Mouse (Mus musculus) urinary bladder, postnatal 36 days (tissue): ENCODE data around the gene Itih5.

Experiments used
- DNase-seq, 2 experiments: peaks; one replicate each; pipeline ENCODE4 v3.0.0; 2022; ENCODE audit warnings: low spot score in 2 of 2, mixed read lengths in 1 of 2

The Itih5 gene

DNA sequence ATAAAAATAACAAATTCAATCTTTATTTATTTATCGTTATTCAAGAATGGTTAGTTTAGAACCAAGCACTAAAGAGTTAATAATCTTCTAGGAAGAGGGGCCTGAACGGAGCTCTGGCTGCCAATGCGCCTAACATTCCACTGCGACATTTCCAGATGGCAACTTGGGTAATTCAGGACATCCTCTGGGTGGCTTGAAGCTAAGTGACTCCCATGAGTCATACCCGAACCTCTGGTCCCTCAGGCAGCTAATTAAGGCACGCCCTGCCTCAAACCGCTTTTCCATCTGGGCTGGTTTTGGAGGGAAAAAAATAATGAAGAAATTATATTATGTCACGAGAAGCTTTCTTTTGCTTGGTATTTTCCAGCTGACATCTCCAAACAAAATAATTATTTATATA lies 14.6 kb downstream of the Itih5 start:
- DNase-seq: no peak

DNA sequence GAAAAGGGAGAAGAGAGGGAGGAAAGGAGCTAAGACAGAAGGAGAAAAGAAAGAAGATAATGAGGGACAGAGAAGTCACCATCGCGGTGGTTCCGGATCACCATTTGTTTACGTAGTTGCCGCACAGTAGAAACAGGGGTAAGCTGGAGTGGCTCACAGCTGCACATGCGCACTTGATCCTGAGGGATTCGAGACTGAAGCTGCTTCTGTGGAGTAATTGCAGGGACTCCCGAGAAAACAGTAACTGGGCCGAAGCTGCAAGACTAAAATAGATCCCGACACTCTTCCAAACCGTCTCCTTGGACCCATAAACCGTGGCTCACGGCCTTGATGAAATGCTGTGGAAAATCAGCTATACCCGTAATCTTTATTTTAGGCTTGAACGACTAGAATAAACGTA lies 16.6 kb downstream of the Itih5 start:
- DNase-seq: peak in 1 of 2 experiments; percentile 22

DNA sequence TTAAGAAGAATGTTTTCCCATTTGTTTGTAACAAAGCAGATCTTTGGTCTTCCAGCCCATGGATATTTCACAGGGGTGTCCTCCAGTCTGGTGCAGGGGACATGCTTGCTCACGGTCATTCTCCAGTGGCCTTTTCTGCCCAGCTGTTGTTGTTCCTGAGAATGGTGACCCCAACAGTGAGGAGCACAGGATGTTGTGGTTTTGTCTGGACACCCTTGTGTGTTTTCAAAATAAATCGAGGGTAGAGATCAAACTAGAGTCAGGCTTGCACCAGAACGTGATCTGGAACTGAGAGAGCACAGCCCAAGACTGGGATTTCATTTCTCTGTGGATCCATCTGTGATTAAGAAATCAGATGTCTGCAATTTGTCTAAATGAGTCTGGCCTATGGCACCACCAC lies 40.2 kb downstream of the Itih5 start:
- DNase-seq: no peak

DNA sequence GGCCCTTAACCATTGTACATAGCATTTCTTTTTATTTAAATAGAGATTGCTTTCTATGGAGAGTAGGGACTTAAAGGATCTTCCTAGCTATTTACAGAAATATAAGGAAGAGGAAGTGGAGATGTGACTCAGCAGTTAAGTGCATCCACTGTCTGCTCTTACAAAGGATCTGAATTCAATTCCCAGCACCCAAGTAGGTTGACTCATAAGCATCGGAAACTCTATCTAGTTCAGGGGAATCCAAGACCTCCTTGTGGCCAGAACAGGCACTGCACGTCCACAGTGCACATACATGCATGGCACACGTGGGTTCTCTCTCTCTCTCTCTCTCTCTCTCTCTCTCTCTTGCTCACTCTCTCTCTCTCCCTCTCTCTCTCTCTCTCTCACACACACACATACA lies 41.8 kb downstream of the Itih5 start:
- DNase-seq: no peak

DNA sequence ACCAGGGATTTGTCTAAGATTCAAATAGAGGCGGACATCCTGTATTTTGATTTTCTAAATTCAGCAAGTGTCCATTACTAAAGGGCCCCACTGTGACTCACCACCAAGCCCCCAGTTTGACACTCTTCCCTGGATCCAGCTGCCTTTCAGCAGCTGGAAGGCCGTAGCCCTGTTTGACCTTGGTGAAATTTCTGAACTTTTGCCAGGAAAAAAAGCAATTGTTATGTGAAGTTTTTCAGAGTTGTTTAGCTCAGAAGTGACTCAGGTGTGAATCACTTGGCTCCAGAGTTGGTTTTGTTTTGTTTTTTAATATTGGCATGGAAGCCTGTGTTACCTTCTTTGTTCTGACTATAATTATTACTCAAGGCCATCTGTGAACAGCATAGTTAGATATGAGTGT lies 46.0 kb downstream of the Itih5 start:
- DNase-seq: no peak

DNA sequence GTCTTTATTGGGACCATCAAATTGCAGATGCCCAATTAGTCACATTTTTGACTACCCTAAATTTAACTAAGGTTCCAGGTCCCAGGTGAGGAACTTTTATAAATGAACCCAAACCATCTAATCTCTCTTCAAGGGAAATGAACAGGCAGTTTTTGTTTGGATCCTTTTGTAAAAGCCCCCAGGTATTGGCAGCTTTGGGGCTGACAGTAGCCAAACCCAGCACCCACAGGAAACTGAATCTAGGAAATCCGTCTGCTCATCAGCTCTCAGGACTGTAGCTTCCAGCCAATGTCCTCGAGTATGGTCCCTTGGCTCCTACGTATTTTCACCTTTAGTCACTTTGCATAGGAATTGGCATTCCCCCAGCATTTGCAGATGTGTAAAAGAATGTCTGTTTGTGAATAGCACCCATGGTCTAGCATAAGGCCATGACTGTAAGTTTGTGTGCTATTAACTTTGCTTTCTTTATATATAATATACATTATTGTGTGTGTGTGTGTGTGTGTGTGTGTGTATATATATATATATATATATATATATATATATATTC lies 47.4 kb downstream of the Itih5 start:
- DNase-seq: no peak

DNA sequence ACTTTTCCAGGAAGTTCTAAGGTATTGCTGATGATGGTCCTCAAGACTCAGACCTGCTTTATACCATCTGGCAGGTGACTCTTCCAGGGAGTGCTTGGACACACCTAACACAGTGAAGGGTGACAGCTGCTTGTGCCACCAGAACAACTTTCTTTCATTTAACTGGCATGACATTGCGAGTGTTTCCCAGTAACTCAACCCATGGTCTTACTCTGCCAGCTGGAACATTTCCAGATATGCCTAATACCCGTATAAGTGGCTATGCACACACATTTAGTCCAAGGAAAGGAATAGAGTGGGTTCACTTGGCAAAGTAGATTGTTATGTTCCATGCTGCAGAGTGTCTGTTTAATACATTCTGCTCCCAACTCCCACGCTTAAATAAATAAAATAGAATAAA lies 50.9 kb downstream of the Itih5 start:
- no peak for DNase-seq

DNA sequence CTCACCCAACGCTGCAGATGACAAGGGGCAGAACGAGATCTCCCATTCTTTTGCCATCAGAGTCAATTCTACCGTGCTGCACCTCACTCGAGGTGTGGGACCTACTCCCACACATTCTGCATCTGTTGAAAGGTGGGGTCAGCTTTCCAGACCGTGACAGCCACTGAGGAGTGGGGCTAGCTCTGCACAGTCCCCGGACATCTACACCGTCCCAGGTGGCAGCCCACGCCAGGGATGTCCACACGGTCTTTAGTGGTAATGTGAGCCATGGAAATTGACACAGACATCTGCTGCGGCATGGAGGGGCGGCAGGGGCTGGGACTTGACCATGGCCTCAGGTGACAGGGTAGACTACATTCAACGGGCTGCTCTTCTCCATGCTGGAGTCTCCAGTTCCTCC lies 60.1 kb downstream of the Itih5 start:
- DNase-seq: no peak

DNA sequence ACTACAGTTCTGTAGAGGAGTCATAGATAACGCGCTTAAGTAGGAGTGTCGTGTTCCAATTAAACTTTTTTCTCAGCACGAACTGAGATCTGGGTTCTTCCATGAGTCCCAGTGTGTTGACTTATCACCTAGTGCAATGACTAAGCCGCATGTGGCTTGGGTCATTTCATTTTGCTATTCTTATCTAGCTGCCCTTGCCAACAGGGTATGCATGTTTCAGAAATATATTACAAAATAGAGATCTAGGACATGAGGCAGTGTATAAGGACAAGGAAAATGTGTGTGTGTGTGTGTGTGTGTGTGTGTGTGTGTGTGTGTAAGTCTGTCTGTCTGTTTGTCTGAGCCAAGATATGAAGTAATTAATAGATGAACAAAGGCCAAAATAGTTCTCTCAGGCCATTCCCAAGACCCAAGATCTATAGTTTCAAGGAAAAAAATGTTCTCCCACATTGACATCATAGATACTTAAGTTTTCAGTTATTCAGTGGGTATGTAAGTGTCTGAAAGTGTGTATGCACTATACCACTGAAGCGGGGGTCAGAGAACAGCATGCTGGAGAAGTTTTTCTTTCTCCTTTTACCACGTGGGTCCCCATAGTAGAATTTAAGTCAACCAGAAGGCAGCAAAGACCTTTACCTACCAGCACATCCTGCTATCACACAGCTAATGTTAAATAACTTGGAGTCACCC lies 62.6 kb downstream of the Itih5 start:
- DNase-seq: no peak

DNA sequence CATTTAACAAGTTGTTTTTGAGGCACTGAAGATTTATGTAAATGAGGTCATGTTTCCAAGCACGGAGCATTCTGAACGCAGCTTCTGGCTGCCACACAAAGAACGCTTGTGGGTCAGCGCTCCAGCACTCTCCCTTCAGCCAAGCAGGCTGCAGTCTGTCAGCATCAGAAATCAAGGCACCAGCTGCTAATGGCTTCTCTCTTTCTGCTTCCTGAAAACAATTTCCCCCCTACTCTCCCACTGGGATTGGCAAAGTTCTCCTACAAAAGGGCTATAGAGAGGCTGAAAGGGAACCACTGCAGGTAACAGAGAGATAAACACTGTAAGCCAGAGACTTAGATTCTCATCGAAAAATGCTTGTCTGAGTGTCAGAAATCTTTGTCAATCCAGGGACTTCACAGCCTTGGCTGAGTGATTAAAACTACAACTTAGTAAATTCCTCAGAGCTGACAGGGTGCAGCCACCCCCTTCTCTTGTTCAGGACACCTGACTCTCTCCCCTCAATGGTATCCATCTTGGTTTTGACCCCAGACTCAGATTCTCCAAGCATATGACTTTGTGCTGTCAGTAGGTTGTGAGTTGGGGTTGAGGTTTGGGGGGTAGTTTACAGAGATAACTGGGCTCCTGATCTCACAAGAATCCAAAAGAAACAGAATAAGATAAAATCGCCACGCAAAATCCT lies 63.3 kb downstream of the Itih5 start:
- peak; percentile 32 to 42 for DNase-seq

DNA sequence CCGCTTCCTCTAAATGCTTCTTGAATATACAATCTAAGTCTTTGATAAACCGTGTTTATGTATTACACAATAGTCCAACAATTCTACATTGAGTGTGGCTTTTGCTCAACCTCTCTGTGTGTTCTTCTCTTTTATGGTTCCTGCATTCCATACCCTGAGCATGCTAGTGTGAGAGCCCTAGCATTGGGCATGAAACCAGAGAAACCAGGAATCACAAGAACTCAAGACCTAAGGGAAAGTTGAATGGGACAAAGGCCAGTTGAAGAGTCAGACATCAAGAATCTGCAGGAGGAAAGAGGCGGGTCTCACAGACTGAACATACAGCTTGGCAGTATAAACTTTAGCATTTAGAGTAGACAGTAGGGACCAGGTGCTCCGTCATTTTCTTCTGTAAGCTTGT lies 68.5 kb downstream of the Itih5 start:
- no peak for DNase-seq

DNA sequence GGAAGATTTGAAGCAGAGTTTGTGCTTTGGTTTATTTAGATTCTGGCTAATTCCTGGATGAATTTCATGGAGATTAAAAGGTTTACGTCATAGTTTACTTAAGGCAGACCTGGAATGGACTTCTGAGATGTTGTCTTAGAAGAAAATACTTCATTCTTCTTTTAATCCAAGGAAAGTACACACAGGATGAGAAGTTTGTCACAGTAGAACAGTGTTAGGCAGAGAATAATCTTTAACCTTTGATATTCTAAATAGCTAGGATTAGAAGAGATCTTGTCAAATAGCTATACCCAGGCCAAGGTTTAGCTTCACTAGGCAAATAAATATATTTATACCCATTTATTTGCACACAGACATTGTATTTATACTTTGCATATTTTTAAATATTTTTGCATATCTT lies 73.5 kb downstream of the Itih5 start:
- DNase-seq: no peak

DNA sequence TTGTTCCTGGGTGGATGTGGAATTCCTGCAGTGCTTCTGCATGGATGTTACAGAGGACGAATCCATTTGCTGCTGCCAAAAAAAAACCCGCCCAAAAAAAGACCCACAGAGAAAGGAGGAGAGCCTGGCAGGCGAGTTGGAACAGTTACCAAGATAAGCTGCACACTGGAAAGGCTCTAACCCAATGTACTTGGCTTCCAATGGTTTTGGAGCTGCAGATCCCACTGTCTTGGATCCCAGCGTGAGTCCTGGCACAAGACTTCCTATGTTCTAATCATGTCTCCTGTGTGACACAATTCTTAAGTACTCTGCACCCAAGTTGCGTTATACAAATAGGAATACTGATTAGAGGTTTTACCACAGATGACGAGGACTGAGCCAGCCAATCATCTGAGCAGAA lies 78.6 kb downstream of the Itih5 start:
- peak in 1 of 2 experiments; percentile 40 for DNase-seq

DNA sequence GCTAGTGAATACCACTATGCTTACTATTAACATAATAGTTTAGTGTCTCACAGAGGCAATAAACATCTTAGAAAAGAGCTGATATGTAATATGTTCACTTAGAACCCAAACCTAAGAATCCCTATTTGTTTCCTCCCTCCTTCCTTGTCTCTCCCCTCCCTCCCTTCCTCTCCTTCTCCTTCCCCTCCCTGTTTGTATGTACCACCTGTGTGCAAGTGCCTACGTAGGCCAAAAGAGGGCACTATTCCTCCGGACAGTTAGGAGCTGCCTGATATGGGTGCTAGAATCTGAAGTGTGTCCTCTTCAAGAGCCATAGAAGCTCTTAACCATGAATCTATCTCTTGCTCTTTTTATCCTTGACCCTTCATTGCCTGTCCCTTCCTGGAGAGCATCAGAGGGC lies 83.2 kb downstream of the Itih5 start:
- DNase-seq: no peak

DNA sequence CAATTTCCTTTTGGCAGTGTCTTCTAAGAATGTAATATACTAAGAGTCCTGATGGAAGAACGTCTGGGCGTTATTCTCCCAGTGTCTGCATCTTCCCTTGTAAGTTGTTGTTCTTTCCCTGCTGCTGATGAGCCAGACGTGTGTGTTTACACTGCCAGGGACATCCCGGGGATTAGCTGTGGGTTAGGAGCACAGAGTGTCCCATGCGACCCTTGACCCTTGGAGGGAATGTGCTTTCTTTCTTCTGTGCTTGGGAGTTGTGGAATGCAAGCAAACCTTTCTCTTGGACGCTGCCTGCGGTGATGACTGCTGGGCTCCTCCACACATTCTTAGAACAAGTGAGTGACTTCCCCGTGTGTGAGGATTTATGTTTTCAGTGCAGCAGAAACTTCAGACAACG lies 89.6 kb downstream of the Itih5 start:
- DNase-seq: peak in 1 of 2 experiments; percentile 17

DNA sequence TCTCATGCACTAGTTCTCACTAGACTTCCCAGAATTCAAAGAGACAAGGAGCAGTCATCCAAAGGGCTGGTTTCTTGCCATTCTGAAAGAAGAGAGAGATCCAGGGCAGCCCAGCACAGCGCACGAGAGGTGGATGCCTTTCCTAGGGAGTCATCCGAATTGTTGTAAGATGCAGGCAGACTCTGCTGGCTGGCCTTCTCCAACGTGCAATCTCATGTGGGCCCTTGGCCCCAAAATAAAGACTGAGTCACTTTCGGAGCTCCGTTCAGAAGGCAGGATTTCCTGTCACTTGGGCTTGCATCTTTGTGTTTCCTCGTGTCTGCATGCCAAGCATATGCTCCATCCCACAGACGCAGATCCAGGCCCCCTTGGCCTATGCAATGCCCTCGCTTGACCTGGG lies 97.1 kb downstream of the Itih5 start:
- DNase-seq: peak in 1 of 2 experiments; percentile 59

DNA sequence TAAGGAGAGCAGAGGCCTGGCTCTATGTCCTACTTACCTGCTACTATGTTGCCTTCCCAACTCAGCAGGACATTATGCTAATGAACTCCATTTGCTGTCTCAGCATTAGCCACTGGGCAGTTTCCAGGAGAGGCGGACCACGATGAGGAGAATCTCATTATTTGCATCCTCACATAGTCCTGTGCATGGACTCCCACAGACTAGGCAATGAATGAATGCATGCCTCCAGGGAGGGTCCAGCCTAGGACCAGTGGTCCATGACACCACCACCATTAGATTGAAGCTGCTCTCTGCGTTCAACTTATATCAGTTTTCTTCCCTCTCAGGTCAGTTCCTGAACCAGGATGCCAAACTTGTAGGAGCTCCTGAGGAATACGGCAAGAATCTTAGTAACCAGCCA lies 97.6 kb downstream of the Itih5 start:
- no peak for DNase-seq

DNA sequence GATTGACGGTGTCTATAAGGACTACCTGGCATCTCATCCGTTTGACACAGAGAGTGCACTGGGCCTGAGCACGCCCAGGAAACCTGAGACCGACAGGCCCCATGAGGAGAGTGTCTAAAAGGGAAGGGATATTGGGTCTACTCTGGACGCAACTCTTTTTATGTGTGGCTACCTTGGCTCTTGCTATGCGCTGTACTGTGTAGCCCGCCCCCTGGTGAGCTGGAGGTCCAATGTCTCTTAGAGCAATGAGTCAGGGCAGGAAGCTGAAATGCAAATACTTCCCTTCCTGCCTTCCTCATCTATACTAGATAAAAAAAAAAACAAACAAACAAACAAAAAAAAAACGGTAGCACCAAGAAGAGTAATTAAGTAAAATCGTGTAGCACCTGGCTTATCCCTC lies 98.1 kb downstream of the Itih5 start:
- DNase-seq: no peak

DNA sequence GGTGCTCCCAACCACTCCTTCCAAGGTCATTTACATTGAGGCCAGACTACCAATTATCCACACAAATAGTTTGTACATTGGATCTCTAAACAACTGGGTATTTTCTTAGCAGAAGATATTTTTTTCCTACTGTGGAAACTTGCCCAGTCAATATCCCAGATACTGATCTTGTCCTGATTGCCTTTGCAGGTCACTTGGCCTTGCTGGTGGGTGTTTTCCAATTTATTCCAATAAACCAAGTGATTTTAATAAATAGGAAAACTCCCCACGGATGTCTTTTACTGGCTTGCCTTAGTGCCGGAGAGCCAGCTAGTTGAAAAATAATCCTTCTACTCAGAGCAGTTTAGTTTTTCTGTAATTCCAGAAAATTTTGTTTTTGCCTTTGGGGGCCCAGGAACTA lies 98.6 kb downstream of the Itih5 start:
- DNase-seq: no peak

DNA sequence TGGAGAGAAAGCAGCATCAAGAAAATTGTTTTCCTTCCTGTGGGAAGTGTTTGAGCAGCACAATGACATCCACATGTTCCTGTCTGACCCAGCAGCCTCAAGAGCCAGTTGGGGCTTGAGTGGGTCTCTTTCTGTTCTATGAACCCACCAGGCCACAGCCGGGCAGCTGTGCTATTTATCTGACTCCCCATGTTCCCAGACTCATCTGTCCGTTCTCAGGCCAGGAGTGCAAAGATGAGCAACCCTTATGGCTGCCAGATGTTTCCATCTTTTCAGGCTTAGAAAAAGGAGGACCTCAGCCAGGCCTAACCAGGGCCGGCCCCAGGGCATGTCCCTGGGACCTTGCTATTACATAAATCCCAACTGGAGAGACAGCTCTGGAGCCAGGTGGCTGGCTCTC lies 100.0 kb downstream of the Itih5 start:
- no peak for DNase-seq

DNA sequence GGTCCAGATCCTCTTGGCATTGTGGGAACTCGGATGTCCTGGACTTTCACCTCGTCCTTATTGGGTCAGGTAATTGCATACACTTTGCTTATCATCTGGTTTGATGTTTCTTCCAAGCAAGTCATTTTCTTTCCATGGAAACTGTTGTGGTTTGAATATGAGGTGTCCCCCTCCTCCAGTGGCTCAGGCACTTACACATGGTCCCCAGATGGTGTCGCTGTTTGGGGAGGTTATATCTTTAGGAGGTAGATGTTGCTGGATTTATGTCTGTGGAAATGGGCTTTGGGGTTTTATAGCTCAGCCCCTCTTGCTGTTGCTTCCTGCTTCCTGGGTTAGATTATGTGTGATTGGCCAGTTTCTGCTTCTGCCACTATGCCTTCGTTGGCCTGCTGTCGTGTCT lies 103.6 kb downstream of the Itih5 start:
- no peak for DNase-seq

DNA sequence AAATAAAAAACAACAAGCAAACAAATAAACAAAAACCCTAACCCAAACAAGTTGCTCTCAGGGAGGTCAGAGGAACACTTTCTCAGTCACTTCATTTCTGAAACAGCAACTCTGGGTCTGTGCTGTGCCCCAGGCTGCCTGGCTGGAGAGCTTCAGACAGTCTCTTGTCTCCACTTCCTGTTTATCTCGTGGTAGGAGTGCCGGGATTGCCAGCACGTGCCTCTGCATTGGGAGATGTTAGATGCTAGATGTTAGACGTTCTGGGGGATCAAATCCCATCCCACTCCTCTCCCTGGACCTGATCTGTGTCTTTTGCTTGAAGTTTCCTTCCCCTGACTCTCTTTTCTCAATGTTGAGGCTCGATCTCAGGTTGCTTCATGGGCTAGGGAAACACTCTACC lies 104.9 kb downstream of the Itih5 start:
- DNase-seq: no peak

DNA sequence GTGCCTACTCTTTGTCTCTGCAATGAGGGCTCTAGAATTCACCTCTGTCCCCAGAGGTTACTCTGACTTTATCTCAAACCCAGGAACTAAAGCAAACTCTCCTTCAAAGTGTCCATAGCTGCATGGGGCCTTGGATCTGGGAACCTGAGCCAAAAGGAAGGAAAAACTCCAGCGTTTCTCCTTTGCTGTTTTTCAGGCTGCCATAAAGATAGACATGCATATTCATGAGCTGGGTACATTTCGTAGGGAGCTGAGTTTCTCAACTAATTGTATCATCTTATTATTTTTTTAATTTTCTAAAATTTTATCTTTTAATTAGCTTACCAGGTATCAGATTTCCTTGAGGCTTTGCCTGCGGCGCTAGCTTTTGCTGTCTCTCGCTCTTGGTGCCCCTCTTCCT lies 106.7 kb downstream of the Itih5 start:
- no peak for DNase-seq

DNA sequence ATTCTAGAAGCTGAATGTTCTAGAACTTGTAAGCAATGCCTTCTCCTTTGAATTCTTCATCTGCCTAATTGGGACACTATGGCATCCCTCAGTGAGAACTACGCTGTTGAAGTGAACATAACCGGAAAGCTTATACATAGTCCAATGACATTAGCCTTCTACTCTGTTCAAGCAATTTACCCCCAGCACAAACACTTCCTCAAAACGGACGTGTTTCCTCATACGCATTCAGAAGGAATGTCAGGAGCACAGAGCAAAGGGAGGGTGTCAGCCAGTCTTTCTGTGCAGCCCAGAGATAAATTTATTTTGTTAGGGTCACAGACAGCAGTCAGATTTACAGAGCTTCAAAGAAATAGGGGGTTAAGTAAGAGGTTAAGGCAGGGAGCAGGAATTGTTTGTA lies 108.0 kb downstream of the Itih5 start:
- DNase-seq: no peak
